Mouse (Mus musculus) midbrain, embryonic 15.5 days (tissue): ENCODE data around the gene Gm6509. TPM values are rescaled to one million over a fixed set of nuclear protein-coding genes. Genes with fewer than 3 reads are reported as not detected.
"Not testable (repeated sequence)": the region's sequence is repeated elsewhere in the genome, so short reads cannot be mapped to it uniquely, and the experiment has no call there.

Experiments used
- ATAC-seq: fragments of 200-750 bp; cut with Nextera tagmentation; replicated peaks from 2 replicates; pipeline ENCODE4 v1.8.0; 2017; ENCODE audit warnings: moderate TSS enrichment
- H3K27ac ChIP-seq: fragments of 300-500 bp; sonication (generic); 2 replicates; pipeline ENCODE4 v1.5.1; 2015; ENCODE audit warnings: mild to moderate bottlenecking, inconsistent platforms
- H3K27me3 ChIP-seq: fragments of 300-500 bp; sonication (generic); replicated peaks from 2 replicates; pipeline ENCODE4 v1.6.1; 2015; ENCODE audit warnings: inconsistent platforms
- H3K36me3 ChIP-seq: fragments of 300-500 bp; sonication (generic); replicated peaks from 2 replicates; pipeline ENCODE4 v1.6.1; 2015; ENCODE audit warnings: inconsistent platforms
- H3K4me1 ChIP-seq: fragments of 300-500 bp; sonication (generic); 2 replicates; pipeline ENCODE4 v1.6.1; 2015; ENCODE audit warnings: inconsistent platforms
- H3K4me2 ChIP-seq: fragments of 300-500 bp; sonication (generic); 2 replicates; pipeline ENCODE4 v1.6.1; 2015; ENCODE audit warnings: inconsistent platforms, mild to moderate bottlenecking, moderate library complexity
- H3K4me3 ChIP-seq: fragments of 300-500 bp; sonication (generic); 2 replicates; pipeline ENCODE4 v1.5.1; 2015; ENCODE audit warnings: mild to moderate bottlenecking, inconsistent platforms
- H3K9ac ChIP-seq: fragments of 300-500 bp; sonication (generic); 2 replicates; pipeline ENCODE4 v1.6.1; 2015; ENCODE audit warnings: mild to moderate bottlenecking, inconsistent platforms
- H3K9me3 ChIP-seq: fragments of 300-500 bp; sonication (generic); 2 replicates; pipeline ENCODE4 v1.6.1; 2016; ENCODE audit warnings: inconsistent platforms
- WGBS: fragments of 180-500 bp; shearing (Covaris S2); methylation state at CpG from one replicate; pipeline ENCODE4 v1.1.7; 2015; ENCODE audit warnings: mixed read lengths; 5-methylcytosine and 5-hydroxymethylcytosine counted together
- polyA plus RNA-seq: library from polyadenylated mRNA; unstranded; fragments of >200 nt; fragmentation: Nextera tagmentation; extraction: Ambion mirVana; gene quantifications from 2 replicates; pipeline ENCODE4 v1.2.1, GENCODE M21; 2015

Gene Gm6509
- not detected in 2 replicates for polyA plus RNA-seq

GRCm38 (mm10) chr5:94623679-94624078 lies at the start of gene Gm6509:
Gene Gm6509 (plus strand): TSS chr5:94623979.
- not testable (repeated sequence) for H3K9ac ChIP-seq, H3K4me1 ChIP-seq, H3K4me2 ChIP-seq, H3K36me3 ChIP-seq, H3K4me3 ChIP-seq, ATAC-seq, H3K27me3 ChIP-seq, H3K27ac ChIP-seq, H3K9me3 ChIP-seq
- 67% methylated on average over 1 of the region's 2 CpGs for WGBS

GRCm38 (mm10) chr5:94616242-94616641 lies 7.5 kb upstream of the Gm6509 start, which contains the start of gene Gm3147:
Gene Gm3147 (minus strand): TSS chr5:94616342.
- not testable (repeated sequence) for ATAC-seq, H3K4me3 ChIP-seq, H3K27ac ChIP-seq, H3K4me1 ChIP-seq, H3K4me2 ChIP-seq, H3K9ac ChIP-seq, H3K27me3 ChIP-seq, H3K9me3 ChIP-seq, H3K36me3 ChIP-seq
- WGBS: no CpG with 5 or more reads among the region's 1 CpGs

DNA sequence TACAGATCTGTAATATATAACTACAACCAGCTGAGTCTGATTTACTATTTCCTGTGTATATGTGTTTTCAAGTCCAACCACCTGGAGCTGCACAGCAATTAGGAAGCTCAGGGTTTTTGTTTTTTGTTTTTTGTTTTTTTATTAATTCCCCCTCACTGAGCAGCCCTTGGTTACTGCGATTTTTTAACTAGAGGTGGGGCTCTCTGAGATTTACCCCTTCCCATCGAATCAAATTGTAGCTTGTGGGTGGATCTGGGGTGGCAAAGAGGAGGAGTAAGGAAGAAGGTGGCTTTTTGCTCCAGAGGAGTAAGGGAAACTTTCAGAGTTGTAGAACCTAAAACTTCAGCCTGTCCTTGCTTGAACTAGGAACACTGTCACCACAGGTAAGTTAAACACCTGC lies 24.3 kb downstream of the Gm6509 start, which contains the start of gene Gm6205:
TSS of gene Gm6205 (plus strand) at position 301 of the 400 bp plus-strand sequence.
- H3K9me3 ChIP-seq, ATAC-seq, H3K27ac ChIP-seq, H3K4me3 ChIP-seq, H3K4me1 ChIP-seq, H3K27me3 ChIP-seq, H3K4me2 ChIP-seq, H3K9ac ChIP-seq, H3K36me3 ChIP-seq: not testable (repeated sequence)
- WGBS: no CpG with 5 or more reads among the region's 2 CpGs

Other genes starting within 250 kb of the Gm6509 start
- gene Gm7682, start 178.2 kb upstream of the Gm6509 start, polyA plus RNA-seq: not detected in 2 replicates
- not detected in 2 replicates for gene Gm3139, start 97.7 kb upstream of the Gm6509 start, polyA plus RNA-seq
- gene Gm3147, start 7.6 kb upstream of the Gm6509 start, polyA plus RNA-seq: not detected in 2 replicates
- gene Gm6205, start 24.4 kb downstream of the Gm6509 start, polyA plus RNA-seq: not detected in 2 replicates
- gene Gm3183, start 241.5 kb downstream of the Gm6509 start, polyA plus RNA-seq: not detected in 2 replicates